Mouse (Mus musculus) Patski (cell line): ENCODE measurements around the gene Grn. TPM values are rescaled to one million over a fixed set of nuclear protein-coding genes. Genes with fewer than 3 reads are reported as not detected.

Source experiments
- ATAC-seq: fragments of 100-300 bp; one replicate; pipeline ENCODE4 v1.8.0; 2021
- CTCF ChIA-PET: fragments of 350-600 bp; sonication (Branson Sonifier 250); formaldehyde crosslinking; loops from one replicate; lab custom pipeline; 2022; ENCODE audit warnings: inconsistent platforms; lab: Charles Lee
- POLR2A ChIA-PET: fragments of 350-600 bp; sonication (Branson Sonifier 250); formaldehyde crosslinking; loops from one replicate; lab custom pipeline; 2022; ENCODE audit warnings: antibody characterized with exemption, inconsistent platforms; lab: Charles Lee
- DNase-seq: peaks from one replicate; pipeline ENCODE4 v3.0.0-alpha.2; 2011; ENCODE audit warnings: low read depth, low spot score
- H3K27me3 ChIP-seq: fragments of 371-371 bp; one replicate; pipeline ENCODE4 v1.5.1; 2021
- CTCF ChIP-seq: fragments of 100-300 bp; IDR thresholded peaks from one replicate; pipeline ENCODE4 v1.5.1; 2021
- in situ Hi-C: fragments of 300-500 bp; cut with MboI; formaldehyde crosslinking; loops from 3 replicates; pipeline ENCODE4 v1.11.1; 2018; ENCODE audit warnings: low pct_unique_long_range_greater_than_20kb, mixed read lengths
- polyA plus RNA-seq: library from polyadenylated mRNA; unstranded; gene quantifications from one replicate; pipeline ENCODE4 v1.2.3, GENCODE M21; 2021

Gene Grn
- polyA plus RNA-seq, 1 experiment from 2014 or later, result 491 TPM

GRCm38 (mm10) chr11:102432115-102432843, 2.2 kb downstream of the Grn start:
- no peak for ATAC-seq
- no peak for DNase-seq

GRCm38 (mm10) chr11:102432896-102433295, 2.8 kb downstream of the Grn start:
- ATAC-seq, result no peak
- TF ChIP-seq CTCF, result no peak
- ChIA-PET CTCF (interaction anchor here (1.2 kb wide), 1 partner anchor 117 kb away, joined by 3 read pairs; no protein-coding TSS in a partner anchor), POLR2A (interaction anchor here (1.1 kb wide), 1 partner anchor 13 kb away, joined by 4 read pairs; no protein-coding TSS in a partner anchor)
- no peaks in the 10 kb centered on the region for H3K27me3 ChIP-seq
- DNase-seq, result no peak
- in situ Hi-C loops, result no loop called here

More at GRCm38 (mm10) chr11:102432115-102432843, 2.2 kb downstream of the Grn start:
- ChIA-PET CTCF (interaction anchor here (1.2 to 1.9 kb wide), 2 partner anchors 14 to 116 kb away, joined by 3 to 6 read pairs; no protein-coding TSS in a partner anchor), POLR2A (interaction anchor here (1.1 kb wide), 2 partner anchors 14 to 25 kb away, joined by 3 to 4 read pairs; partner anchors contain the start of gene Slc25a39)
- no peaks in the 10 kb centered on the region for H3K27me3 ChIP-seq
- in situ Hi-C loops, result no loop called here
- no peak for TF ChIP-seq CTCF

- in situ Hi-C loops, result no loop called here
- ChIA-PET POLR2A (no interaction called here), CTCF (interaction anchor here (1.3 to 1.8 kb wide), 5 partner anchors 8 to 156 kb away, joined by 3 to 11 read pairs (median 5); partner anchors contain the start of gene Fam171a2)
- no peak for TF ChIP-seq CTCF
- ATAC-seq (no peak), DNase-seq (no peak)
- H3K27me3 ChIP-seq, result no peaks in the 10 kb centered on the region
Measured at GRCm38 (mm10) chr11:102433866-102434265, 3.8 kb downstream of the Grn start.

DNA sequence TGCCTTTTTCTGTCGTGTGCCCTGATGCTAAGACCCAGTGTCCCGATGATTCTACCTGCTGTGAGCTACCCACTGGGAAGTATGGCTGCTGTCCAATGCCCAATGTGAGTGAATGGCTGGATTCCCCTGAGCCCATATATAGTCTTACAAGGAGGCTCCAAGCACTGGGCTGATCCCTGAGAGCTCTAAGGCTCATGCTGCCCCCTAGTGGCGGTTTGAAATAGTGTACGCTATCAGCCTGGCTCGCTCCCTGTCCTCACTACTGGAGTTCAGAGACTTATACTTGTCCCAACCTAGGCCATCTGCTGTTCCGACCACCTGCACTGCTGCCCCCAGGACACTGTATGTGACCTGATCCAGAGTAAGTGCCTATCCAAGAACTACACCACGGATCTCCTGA, 4.3 kb downstream of the Grn start:
- DNase-seq (no peak), ATAC-seq (no peak)
- in situ Hi-C loops, result no loop called here
- no peak for TF ChIP-seq CTCF
- ChIA-PET POLR2A (interaction anchor here (1.0 kb wide), 1 partner anchor 147 kb away, joined by 8 read pairs; no protein-coding TSS in a partner anchor), CTCF (interaction anchor here (1.3 to 1.8 kb wide), 5 partner anchors 9 to 157 kb away, joined by 3 to 11 read pairs (median 5); partner anchors contain the start of gene Fam171a2)
- H3K27me3 ChIP-seq, result no peaks in the 10 kb centered on the region

- ChIA-PET CTCF (interaction anchor here (1.3 to 1.8 kb wide), 5 partner anchors 9 to 158 kb away, joined by 3 to 11 read pairs (median 5); partner anchors contain the start of gene Fam171a2), POLR2A (interaction anchor here (0.8 to 1.0 kb wide), 2 partner anchors 140 to 148 kb away, joined by 3 to 8 read pairs; no protein-coding TSS in a partner anchor)
- H3K27me3 ChIP-seq, result no peaks in the 10 kb centered on the region
- DNase-seq (no peak), ATAC-seq (no peak)
- no peak for TF ChIP-seq CTCF
- in situ Hi-C loops, result no loop called here
Measured at GRCm38 (mm10) chr11:102434816-102435705, 4.9 kb downstream of the Grn start.

- ChIA-PET POLR2A (interaction anchor here (0.8 to 1.0 kb wide), 2 partner anchors 140 to 149 kb away, joined by 3 to 8 read pairs; no protein-coding TSS in a partner anchor), CTCF (interaction anchor here (1.4 kb wide), 1 partner anchor 127 kb away, joined by 3 read pairs; no protein-coding TSS in a partner anchor)
- ATAC-seq, result no peak
- H3K27me3 ChIP-seq, result no peaks in the 10 kb centered on the region
- TF ChIP-seq CTCF, result no peak
- in situ Hi-C loops, result no loop called here
- no peak for DNase-seq
Measured at GRCm38 (mm10) chr11:102435754-102436470, 5.8 kb downstream of the Grn start.

DNA sequence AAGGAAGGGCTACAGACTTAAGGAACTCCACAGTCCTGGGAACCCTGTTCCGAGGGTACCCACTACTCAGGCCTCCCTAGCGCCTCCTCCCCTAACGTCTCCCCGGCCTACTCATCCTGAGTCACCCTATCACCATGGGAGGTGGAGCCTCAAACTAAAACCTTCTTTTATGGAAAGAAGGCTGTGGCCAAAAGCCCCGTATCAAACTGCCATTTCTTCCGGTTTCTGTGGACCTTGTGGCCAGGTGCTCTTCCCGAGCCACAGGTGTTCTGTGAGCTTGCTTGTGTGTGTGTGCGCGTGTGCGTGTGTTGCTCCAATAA, 6.3 kb downstream of the Grn start:
- ChIA-PET POLR2A (interaction anchor here (1.2 kb wide), 1 partner anchor 9 kb away, joined by 6 read pairs; no protein-coding TSS in a partner anchor), CTCF (interaction anchor here (1.4 kb wide), 1 partner anchor 127 kb away, joined by 3 read pairs; no protein-coding TSS in a partner anchor)
- in situ Hi-C loops, result no loop called here
- no peaks in the 10 kb centered on the region for H3K27me3 ChIP-seq
- ATAC-seq (no peak), DNase-seq (no peak)
- TF ChIP-seq CTCF, result no peak

DNA sequence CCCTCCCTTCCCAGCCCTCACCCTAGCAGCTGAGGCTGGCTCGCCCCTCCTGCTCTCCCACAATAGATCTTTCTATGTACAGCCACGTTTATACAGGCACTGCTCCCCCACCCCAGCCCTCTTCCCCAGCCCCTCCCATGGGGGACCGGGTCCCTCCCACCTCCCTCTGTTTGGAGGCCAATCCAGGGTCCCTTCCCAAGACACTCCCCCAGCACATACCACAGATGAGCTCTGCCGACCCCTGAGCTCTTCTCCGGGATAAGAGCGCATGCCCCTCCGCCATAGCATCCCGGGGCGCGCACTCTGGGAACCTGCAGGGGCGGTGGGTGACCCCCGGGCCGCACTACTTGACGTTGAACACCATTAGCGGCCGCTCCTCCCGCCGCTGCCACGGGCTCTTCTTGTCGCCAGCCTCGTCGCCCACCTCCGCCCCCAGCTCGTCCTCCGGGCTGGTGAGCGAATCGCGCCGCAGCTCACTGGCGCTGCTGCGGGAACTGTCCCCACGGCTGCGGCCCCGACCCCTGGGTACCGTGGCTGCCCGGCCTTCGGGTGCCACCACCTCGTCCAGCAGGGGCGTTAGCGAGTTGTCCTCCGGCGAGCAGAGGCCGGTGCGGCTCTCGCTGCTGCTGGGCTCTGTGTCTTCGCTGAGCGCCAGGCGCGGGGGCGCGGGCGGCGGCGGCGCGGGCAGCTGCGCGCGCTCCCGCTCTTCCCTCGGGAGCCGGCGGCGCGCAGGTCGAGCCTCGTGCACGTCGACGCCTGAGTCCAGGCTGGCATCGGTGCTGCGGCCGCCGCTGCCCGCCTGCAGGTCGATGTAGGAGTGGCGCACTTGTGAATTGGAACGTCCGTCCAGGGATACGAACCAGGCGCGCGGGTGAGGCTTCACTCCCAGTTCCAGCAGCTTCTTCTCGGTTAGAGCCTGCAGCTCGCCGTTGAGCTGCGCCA, 7.3 kb downstream of the Grn start:
- in situ Hi-C loops, result no loop called here
- ATAC-seq, result no peak
- CTCF ChIA-PET, result interaction anchor here (1.4 kb wide), 1 partner anchor 128 kb away, joined by 3 read pairs; no protein-coding TSS in a partner anchor
- no peak for TF ChIP-seq CTCF
- no peak for DNase-seq
- no peaks in the 10 kb centered on the region for H3K27me3 ChIP-seq
- POLR2A ChIA-PET, result interaction anchor here (1.2 kb wide), 1 partner anchor 8 kb away, joined by 6 read pairs; no protein-coding TSS in a partner anchor
